Mouse (Mus musculus): ENCODE data around the gene Mcat. TPM values are rescaled to one million over a fixed set of nuclear protein-coding genes. Genes with fewer than 3 reads are reported as not detected.
A peak's percentile ranks its signal among the peaks of the same experiment; 100 is the strongest.

Mcat gene
- polyA plus RNA-seq, 1 experiment: 28.1 TPM

GRCm38 (mm10) chr15:83602372-83603045 lies 38.9 kb upstream of the Mcat start:
- Histone ChIP-seq H3K36me3 (ENCODE audit: control insufficient read depth, insufficient read depth, low read length, poor library complexity, severe bottlenecking) (no peaks in the 10 kb centered on the region), H3K9ac (ENCODE audit: low read depth, poor library complexity, severe bottlenecking) (no peak overlapping the region), H3K4me3 (ENCODE audit: low read depth, low read length) (no peak overlapping the region), H3K4me1 (ENCODE audit: control insufficient read depth, insufficient read depth, low read length) (no peaks in the 10 kb centered on the region), H3K27me3 (ENCODE audit: control insufficient read depth, insufficient read depth, low read length, poor library complexity, severe bottlenecking) (no peaks in the 10 kb centered on the region), H3K9me3 (replicated peaks; ENCODE audit: control insufficient read depth, insufficient read depth, low read length, poor library complexity, severe bottlenecking) (no peaks in the 10 kb centered on the region), H3K27ac (ENCODE audit: insufficient read depth, low read length) (no peak overlapping the region)
- TF ChIP-seq POLR2A (IDR thresholded peaks at IDR 0.05; ENCODE audit: insufficient read depth, low read length) (no peak), EP300 (IDR thresholded peaks at IDR 0.05; ENCODE audit: insufficient read depth, low read depth, low read length) (no peak), CTCF (IDR thresholded peaks at IDR 0.05; ENCODE audit: low read depth, low read length) (no peak)

GRCm38 (mm10) chr15:83601185-83601584 lies 37.6 kb upstream of the Mcat start:
- Histone ChIP-seq H3K36me3 (ENCODE audit: control insufficient read depth, insufficient read depth, low read length, poor library complexity, severe bottlenecking) (no peaks in the 10 kb centered on the region), H3K27ac (ENCODE audit: insufficient read depth, low read length) (no peak overlapping the region), H3K4me1 (ENCODE audit: control insufficient read depth, insufficient read depth, low read length) (no peaks in the 10 kb centered on the region), H3K27me3 (ENCODE audit: control insufficient read depth, insufficient read depth, low read length, poor library complexity, severe bottlenecking) (no peaks in the 10 kb centered on the region), H3K4me3 (ENCODE audit: low read depth, low read length) (no peak overlapping the region), H3K9me3 (replicated peaks; ENCODE audit: control insufficient read depth, insufficient read depth, low read length, poor library complexity, severe bottlenecking) (no peaks in the 10 kb centered on the region), H3K9ac (ENCODE audit: low read depth, poor library complexity, severe bottlenecking) (no peak overlapping the region)
- TF ChIP-seq POLR2A (IDR thresholded peaks at IDR 0.05; ENCODE audit: insufficient read depth, low read length) (no peak), CTCF (IDR thresholded peaks at IDR 0.05; ENCODE audit: low read depth, low read length) (no peak), EP300 (IDR thresholded peaks at IDR 0.05; ENCODE audit: insufficient read depth, low read depth, low read length) (no peak)

- no peak for TF ChIP-seq POLR2A (IDR thresholded peaks at IDR 0.05; ENCODE audit: insufficient read depth, low read length)
- TF ChIP-seq CTCF (IDR thresholded peaks at IDR 0.05; ENCODE audit: low read depth, low read length): no peak
- TF ChIP-seq EP300 (IDR thresholded peaks at IDR 0.05; ENCODE audit: insufficient read depth, low read depth, low read length): no peak
- Histone ChIP-seq H3K9me3 (replicated peaks; ENCODE audit: control insufficient read depth, insufficient read depth, low read length, poor library complexity, severe bottlenecking) (no peaks in the 10 kb centered on the region), H3K9ac (ENCODE audit: low read depth, poor library complexity, severe bottlenecking) (no peak overlapping the region), H3K27me3 (ENCODE audit: control insufficient read depth, insufficient read depth, low read length, poor library complexity, severe bottlenecking) (no peaks in the 10 kb centered on the region), H3K4me3 (ENCODE audit: low read depth, low read length) (no peak overlapping the region), H3K36me3 (ENCODE audit: control insufficient read depth, insufficient read depth, low read length, poor library complexity, severe bottlenecking) (no peaks in the 10 kb centered on the region), H3K4me1 (ENCODE audit: control insufficient read depth, insufficient read depth, low read length) (no peaks in the 10 kb centered on the region), H3K27ac (ENCODE audit: insufficient read depth, low read length) (no peak overlapping the region)
These were observed 33.2 kb upstream of the Mcat start for GRCm38 (mm10) chr15:83596833-83597232.

GRCm38 (mm10) chr15:83595364-83595711 lies 31.8 kb upstream of the Mcat start:
- Histone ChIP-seq H3K27me3 (ENCODE audit: control insufficient read depth, insufficient read depth, low read length, poor library complexity, severe bottlenecking) (no peaks in the 10 kb centered on the region), H3K4me1 (ENCODE audit: control insufficient read depth, insufficient read depth, low read length) (no peaks in the 10 kb centered on the region), H3K4me3 (ENCODE audit: low read depth, low read length) (peak overlapping the region; percentile 13), H3K27ac (ENCODE audit: insufficient read depth, low read length) (no peak overlapping the region), H3K9me3 (replicated peaks; ENCODE audit: control insufficient read depth, insufficient read depth, low read length, poor library complexity, severe bottlenecking) (no peaks in the 10 kb centered on the region), H3K36me3 (ENCODE audit: control insufficient read depth, insufficient read depth, low read length, poor library complexity, severe bottlenecking) (no peaks in the 10 kb centered on the region), H3K9ac (ENCODE audit: low read depth, poor library complexity, severe bottlenecking) (peak overlapping the region; percentile 72; the same call in 1 of the 2 replicates)
- TF ChIP-seq CTCF (IDR thresholded peaks at IDR 0.05; ENCODE audit: low read depth, low read length): no peak
- TF ChIP-seq EP300 (IDR thresholded peaks at IDR 0.05; ENCODE audit: insufficient read depth, low read depth, low read length): no peak
- TF ChIP-seq POLR2A (IDR thresholded peaks at IDR 0.05; ENCODE audit: insufficient read depth, low read length): no peak

GRCm38 (mm10) chr15:83594513-83595363 lies 31.2 kb upstream of the Mcat start, which contains the start of gene Ttll12:
Ttll12 (minus strand) TSS chr15:83595157.
- TF ChIP-seq EP300 (IDR thresholded peaks at IDR 0.05; ENCODE audit: insufficient read depth, low read depth, low read length): 0 out of 2 replicates have a peak, but pooled peaks have one; percentile 2
- TF ChIP-seq CTCF (IDR thresholded peaks at IDR 0.05; ENCODE audit: low read depth, low read length): no peak
- peak; percentile 63 for TF ChIP-seq POLR2A (IDR thresholded peaks at IDR 0.05; ENCODE audit: insufficient read depth, low read length)
- Histone ChIP-seq H3K4me3 (ENCODE audit: low read depth, low read length) (peak within 1 kb of the TSS; percentile 95), H3K9me3 (replicated peaks; ENCODE audit: control insufficient read depth, insufficient read depth, low read length, poor library complexity, severe bottlenecking) (no peaks in the 10 kb centered on the region), H3K4me1 (ENCODE audit: control insufficient read depth, insufficient read depth, low read length) (no peaks in the 10 kb centered on the region), H3K9ac (ENCODE audit: low read depth, poor library complexity, severe bottlenecking) (peak within 1 kb of the TSS; percentile 72), H3K27me3 (ENCODE audit: control insufficient read depth, insufficient read depth, low read length, poor library complexity, severe bottlenecking) (no peaks in the 10 kb centered on the region), H3K27ac (ENCODE audit: insufficient read depth, low read length) (no peak within 1 kb of the TSS), H3K36me3 (ENCODE audit: control insufficient read depth, insufficient read depth, low read length, poor library complexity, severe bottlenecking) (no peaks in the 10 kb centered on the region)

Data from ES-Bruce4 (cell line).